Mouse (Mus musculus) layer of hippocampus, postnatal 14 days (tissue): ENCODE data around the gene Cand1. TPM values are rescaled to one million over a fixed set of nuclear protein-coding genes. Genes with fewer than 3 reads are reported as not detected.
A peak's percentile ranks its signal among the peaks of the same experiment; 100 is the strongest.

Experiments
- DNase-seq, 2 experiments: peaks; one replicate each; pipeline ENCODE4 v3.0.0; 2021 to 2022; ENCODE audit warnings: low spot score in 2 of 2, mixed read lengths in 1 of 2
- total RNA-seq, 2 experiments: library from RNA; stranded (reverse); gene quantifications; 2 replicates each; pipeline ENCODE4 v1.2.3; 2021

Cand1 gene
- total RNA-seq, 2 experiments from 2014 or later = 136 to 141 TPM

DNA sequence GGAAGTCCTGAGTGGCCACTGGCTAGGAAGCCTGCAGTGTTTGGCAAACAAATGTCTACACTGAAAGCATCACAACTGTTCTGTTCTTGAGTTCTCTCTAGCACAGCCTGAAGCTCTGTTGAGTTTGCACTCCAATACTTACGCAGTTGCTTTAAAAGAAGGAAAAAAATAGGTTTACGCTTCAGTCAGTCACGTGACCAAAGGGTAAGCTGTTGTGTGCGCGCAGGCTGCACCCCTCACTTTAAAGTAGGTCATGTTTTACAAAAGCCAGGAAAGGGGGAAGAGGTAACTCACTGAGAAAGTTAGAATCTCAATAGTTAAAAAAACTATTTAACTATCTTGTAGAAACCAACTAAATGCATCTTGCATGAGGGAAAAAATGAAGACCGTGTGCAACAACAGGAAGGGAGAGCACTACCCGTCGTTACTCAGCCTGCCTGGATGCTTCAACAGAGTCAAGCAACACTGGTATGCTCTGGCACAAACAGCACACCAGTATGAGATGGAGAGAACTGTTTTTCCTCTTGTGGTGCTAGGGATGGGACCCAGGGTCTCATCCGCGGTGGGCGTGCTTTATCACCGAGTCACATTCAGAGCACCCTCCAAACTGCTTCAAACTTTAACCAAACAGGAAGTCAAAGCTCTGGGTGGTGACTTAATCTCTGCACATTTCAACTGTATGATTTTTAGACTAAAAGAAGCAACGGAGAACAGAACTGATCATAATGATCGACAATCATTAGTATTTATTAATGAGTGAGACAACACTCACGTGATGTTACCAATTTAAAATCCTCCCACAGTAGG, 21.4 kb downstream of the Cand1 start:
- peak in 1 of 2 experiments; percentile 71 for DNase-seq

DNA sequence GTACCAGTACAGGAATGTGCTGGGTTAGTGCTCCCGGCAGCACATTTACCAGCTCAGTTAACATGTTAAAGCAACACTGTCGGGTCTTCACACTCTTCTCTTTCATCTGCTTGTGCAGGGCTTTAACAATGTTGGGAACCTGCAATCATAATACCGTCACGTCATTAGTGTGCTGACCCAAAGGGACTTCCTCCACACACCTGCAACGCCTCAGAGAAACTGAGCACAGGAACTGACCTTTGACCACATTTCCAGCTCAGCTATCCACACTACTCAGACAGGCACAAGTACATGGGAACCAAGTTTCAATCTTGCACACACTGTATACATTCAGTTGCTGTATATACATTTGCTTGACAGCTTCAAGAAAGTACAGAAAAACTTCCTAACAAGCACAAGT, 27.4 kb downstream of the Cand1 start:
- DNase-seq = no peak

DNA sequence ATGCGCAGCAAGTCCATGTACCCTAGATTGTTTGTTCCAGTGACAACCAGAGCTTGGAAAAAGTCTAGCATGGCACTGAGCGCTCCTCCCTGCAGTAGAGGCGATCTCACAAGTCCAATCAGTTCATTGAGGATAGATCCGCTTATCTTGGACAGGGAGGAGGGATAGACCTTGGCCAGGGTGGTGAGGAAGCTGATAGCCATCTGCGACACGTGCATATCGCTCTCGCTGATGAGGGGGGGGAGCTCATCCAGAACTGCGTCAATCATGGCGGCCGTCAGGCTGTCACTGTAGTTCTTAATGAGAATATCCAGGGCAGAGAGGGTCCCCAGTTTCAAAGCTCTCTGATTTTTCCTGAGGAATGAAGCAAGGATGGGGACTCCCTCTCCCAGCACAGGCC, 28.6 kb downstream of the Cand1 start:
- no peak for DNase-seq

- no peak for DNase-seq
These were observed 33.4 kb downstream of the Cand1 start for GRCm38 (mm10) chr10:119206309-119206932.

DNA sequence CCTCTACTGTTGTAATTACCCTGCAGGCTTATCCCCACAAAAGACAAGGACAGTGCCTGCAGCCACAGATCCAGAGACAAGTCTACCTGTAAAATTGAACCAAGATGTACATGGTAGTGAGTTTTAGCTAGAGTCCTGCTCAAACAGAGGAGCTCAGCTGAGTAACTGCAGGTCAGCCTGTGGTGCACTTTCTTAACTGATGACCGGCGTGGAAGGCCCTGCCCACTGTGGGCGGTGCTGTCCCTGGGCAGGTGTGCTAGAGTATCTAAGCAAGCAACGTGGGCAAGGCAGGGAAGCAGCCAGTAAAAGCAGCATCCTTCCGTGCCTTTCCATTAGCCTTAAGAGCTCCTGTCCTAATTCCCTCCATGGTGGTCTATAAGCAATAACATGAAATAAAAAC, 34.6 kb downstream of the Cand1 start:
- DNase-seq = no peak

- DNase-seq = no peak
These were observed 35.4 kb downstream of the Cand1 start for GRCm38 (mm10) chr10:119204334-119204946.

DNA sequence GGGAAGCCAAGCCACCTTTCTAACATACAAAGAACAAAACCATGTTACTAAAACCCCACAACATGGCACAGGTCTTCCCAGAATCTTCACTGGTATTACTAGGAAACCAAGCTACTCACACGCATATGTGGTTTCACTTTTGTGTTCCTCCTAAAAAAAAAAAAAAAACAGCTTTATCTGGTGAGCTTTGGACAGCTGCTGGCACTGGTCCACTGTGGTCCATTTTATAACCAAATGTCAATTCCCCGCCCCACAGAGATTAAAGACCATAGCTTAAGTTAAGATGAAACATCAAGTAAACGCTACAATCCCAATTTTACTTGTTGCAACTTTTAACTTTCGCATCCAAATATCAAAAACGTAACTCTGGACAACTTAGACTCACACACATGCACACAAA, 40.0 kb downstream of the Cand1 start:
- no peak for DNase-seq

GRCm38 (mm10) chr10:119198186-119198880, 41.5 kb downstream of the Cand1 start:
- no peak for DNase-seq

- DNase-seq = no peak
These were observed 42.2 kb downstream of the Cand1 start for GRCm38 (mm10) chr10:119197621-119198150.

GRCm38 (mm10) chr10:119192598-119193372, 47.1 kb downstream of the Cand1 start:
- no peak for DNase-seq

GRCm38 (mm10) chr10:119187720-119188119, 52.1 kb downstream of the Cand1 start:
- no peak for DNase-seq

DNA sequence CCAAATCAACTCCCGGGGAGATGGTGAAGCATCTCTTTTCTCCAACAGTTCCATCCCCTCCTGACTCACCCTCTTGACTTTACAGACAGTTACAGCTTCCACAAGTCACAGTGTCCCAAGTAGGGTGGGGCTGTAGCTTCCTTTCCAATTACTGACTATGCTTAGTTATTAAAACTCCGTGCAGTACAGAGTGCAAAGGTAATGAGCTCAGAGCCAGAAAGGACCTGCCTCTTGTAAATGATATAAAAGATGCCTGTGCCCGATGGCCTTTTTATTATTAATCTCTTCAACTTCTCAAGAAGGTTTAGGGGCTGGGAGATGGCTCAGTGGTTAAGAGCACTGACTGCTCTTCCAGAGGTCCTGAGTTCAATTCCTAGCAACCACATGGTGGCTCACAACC, 70.2 kb downstream of the Cand1 start:
- DNase-seq = no peak

GRCm38 (mm10) chr10:119169237-119169636, 70.6 kb downstream of the Cand1 start:
- no peak for DNase-seq

GRCm38 (mm10) chr10:119168791-119169190, 71.1 kb downstream of the Cand1 start:
- DNase-seq = peak; percentile 13 to 21

GRCm38 (mm10) chr10:119167858-119168257, 72.0 kb downstream of the Cand1 start:
- DNase-seq = no peak

DNA sequence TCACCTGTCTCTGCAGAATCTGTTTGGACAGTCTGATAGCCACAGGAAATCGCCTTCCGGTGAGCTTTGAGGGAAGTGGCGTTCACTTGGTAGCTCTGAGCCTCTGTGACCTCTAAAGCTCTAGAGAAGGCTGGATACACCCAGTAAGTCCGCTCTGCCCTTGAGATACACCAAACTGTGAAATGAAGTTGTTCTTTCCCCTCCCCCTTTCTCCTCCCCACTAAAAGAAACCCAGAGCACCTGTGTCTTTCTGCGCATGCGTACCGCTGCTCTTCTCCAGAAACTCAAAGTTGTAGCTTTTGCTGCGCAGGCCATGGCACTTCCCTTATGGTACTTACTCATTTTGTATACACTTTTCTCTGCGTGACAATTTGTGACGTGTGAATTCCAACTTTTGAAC, 74.8 kb downstream of the Cand1 start:
- no peak for DNase-seq

GRCm38 (mm10) chr10:119161820-119162382, 78.0 kb downstream of the Cand1 start:
- DNase-seq = no peak

- no peak for DNase-seq
These were observed 79.7 kb downstream of the Cand1 start for GRCm38 (mm10) chr10:119160161-119160560.

GRCm38 (mm10) chr10:119149261-119149660, 90.6 kb downstream of the Cand1 start:
- DNase-seq = no peak
